Mouse (Mus musculus): ENCODE results near the gene Rnf222. TPM values are rescaled to one million over a fixed set of nuclear protein-coding genes. Genes with fewer than 3 reads are reported as not detected.

The Rnf222 gene
- total and polyA plus RNA-seq, 2 experiments from 2014 or later = 0.11 TPM; not detected in 1

DNA sequence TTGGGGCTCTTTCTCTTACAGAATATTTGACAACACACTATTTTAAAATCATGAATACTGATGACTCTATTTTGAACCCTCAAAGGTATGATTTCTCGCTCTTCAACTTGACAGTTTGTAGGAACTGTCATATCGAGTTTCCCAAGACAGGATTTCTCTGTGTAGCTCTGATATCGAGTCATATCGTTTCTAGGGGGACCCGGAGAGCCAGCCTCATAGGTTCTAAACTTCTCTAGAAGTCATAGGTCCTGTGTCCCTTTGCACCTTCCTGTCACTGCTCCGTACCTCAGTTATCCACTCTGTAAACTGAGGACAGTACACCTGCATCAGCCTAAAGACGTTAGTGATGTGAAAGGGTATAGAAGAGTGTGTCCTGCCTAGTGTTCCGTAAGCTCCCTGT lies 11.5 kb downstream of the Rnf222 start:
- ATAC-seq (ENCODE audit: low FRiP score) (no peak), DNase-seq (ENCODE audit: low spot score) (no peak)
- Histone ChIP-seq H3K9me3 (ENCODE audit: low read length) (no peaks in the 10 kb centered on the region), H3K27me3 (ENCODE audit: insufficient read depth, low read length) (peaks cover 5% of the 10 kb centered on the region; the same call in 1 of the 2 replicates), H3K9ac (replicated peaks; ENCODE audit: low read length, poor library complexity, severe bottlenecking) (no peak overlapping the region), H3K4me1 (ENCODE audit: insufficient read depth, low read length) (no peaks in the 10 kb centered on the region), H3K27ac (ENCODE audit: low read depth, low read length) (no peak overlapping the region), H3K4me2 (ENCODE audit: low read depth, low read length, poor library complexity, severe bottlenecking) (no peak overlapping the region), H3K36me3 (ENCODE audit: insufficient read depth, low read length) (peaks cover 11% of the 10 kb centered on the region; the same call in 1 of the 2 replicates), H3K4me3 (ENCODE audit: low read depth, low read length) (no peak overlapping the region)
- no peak for TF ChIP-seq CTCF (IDR thresholded peaks at IDR 0.05)
- WGBS = 87% methylated on average over 8 of the region's 8 CpGs

DNA sequence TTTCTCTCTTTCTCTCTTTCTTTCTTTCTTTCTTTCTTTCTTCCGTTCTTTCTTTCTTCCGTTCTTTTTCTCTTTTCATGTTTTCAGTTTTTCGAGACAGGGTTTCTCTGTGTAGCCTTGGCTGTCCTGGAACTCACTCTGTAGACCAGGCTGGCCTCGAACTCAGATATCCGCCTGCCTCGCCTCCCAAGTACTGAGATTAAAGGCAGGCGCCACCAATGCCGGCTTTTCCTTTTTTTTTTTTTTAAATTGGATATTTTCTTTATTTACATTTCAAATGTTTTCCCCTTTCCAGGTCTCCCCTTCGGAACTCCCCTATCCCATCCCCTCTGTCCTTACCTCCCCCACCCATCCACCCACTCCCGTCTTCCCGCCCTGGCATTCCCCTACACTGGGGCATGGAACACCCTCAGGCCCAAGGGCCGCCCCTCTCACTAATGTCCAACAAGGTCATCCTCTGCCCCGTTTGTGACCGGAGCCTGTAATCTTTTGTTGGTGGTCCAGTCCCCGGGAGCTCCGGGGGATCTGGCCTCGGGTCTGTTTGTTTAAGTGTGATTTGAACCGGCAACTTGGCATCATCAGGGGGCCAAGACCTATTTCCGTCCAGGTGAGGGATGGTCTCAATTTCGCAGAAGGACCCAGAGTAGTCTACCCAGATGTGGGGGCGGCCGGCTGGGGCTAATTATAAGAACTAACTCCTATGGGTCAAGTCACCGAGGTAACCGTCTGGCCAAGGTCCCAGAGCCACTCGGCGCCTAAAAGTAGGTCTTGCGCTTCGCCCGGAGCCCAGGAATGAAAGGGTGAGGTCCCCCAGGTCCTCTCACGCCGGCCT lies 12.4 kb downstream of the Rnf222 start:
- Histone ChIP-seq H3K27ac (ENCODE audit: low read depth, low read length) (peak overlapping the region; percentile 26; the same call in 1 of the 2 replicates), H3K9ac (replicated peaks; ENCODE audit: low read length, poor library complexity, severe bottlenecking) (peak overlapping the region; percentile 91), H3K4me2 (ENCODE audit: low read depth, low read length, poor library complexity, severe bottlenecking) (peak overlapping the region; percentile 69), H3K4me3 (ENCODE audit: low read depth, low read length) (peak overlapping the region; percentile 85), H3K9me3 (ENCODE audit: low read length) (no peaks in the 10 kb centered on the region), H3K27me3 (ENCODE audit: insufficient read depth, low read length) (peaks cover 5% of the 10 kb centered on the region; the same call in 1 of the 2 replicates), H3K36me3 (ENCODE audit: insufficient read depth, low read length) (peaks cover 17% of the 10 kb centered on the region; the same call in 1 of the 2 replicates), H3K4me1 (ENCODE audit: insufficient read depth, low read length) (no peaks in the 10 kb centered on the region)
- ATAC-seq (ENCODE audit: low FRiP score) (no peak; the same call in 1 of the 2 replicates), DNase-seq (ENCODE audit: low spot score) (no peak)
- no peak for TF ChIP-seq CTCF (IDR thresholded peaks at IDR 0.05)
- 26% methylated on average over 31 of the region's 31 CpGs for WGBS

DNA sequence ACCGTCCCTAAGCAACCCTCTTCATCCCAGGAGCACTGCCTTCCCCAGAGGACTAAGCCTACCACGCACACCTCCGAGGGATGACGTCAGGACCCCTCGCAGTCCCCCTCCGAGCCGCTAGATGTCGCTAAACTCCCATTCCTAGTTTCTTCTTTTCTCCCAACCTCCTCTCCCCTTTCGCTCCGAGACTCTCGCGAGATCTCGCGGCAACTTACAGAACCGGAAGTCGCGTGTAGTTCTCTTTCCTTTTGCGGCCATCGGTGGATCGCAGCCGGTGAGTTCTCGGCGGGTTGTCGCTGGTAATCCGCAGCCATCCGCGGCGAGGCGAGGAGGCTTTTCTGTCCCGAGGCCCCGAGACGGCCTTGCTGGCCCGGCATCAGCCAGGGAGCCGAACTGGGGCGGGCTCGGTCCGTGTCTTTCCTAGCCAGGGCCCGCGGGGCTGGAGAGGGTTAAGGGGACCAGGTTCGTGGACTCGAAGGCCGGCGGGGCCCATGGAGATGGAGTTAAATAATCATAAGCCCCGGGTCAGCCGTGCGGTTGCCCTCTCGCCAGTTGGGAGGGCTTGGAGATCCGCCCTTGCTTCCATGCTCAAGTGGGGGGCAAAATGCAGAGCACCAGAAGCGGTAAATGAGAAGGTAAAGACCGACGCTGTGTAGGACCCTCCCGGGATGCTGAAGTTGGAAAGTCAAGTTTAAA lies 13.1 kb downstream of the Rnf222 start, which contains the start of gene Rpl26:
Gene Rpl26 (plus strand): TSS at position 233 of the 696 bp plus-strand sequence.
- no peaks in the 10 kb centered on the region for H3K9me3 ChIP-seq (ENCODE audit: low read length)
- H3K9ac ChIP-seq (replicated peaks; ENCODE audit: low read length, poor library complexity, severe bottlenecking) = peak within 1 kb of the TSS; percentile 91
- under 1% methylated on average over 52 of the region's 52 CpGs for WGBS
- peak within 1 kb of the TSS; percentile 69 for H3K4me2 ChIP-seq (ENCODE audit: low read depth, low read length, poor library complexity, severe bottlenecking)
- no peaks in the 10 kb centered on the region for H3K4me1 ChIP-seq (ENCODE audit: insufficient read depth, low read length)
- H3K27ac ChIP-seq (ENCODE audit: low read depth, low read length) = peak within 1 kb of the TSS; percentile 87
- DNase-seq (ENCODE audit: low spot score) (peak; percentile 98), ATAC-seq (ENCODE audit: low FRiP score) (peak; percentile 87)
- TF ChIP-seq CTCF (IDR thresholded peaks at IDR 0.05) = peak; percentile 99
- peaks cover 21% of the 10 kb centered on the region for H3K36me3 ChIP-seq (ENCODE audit: insufficient read depth, low read length)
- peaks cover 5% of the 10 kb centered on the region; the same call in 1 of the 2 replicates for H3K27me3 ChIP-seq (ENCODE audit: insufficient read depth, low read length)
- H3K4me3 ChIP-seq (ENCODE audit: low read depth, low read length) = peak within 1 kb of the TSS; percentile 85

DNA sequence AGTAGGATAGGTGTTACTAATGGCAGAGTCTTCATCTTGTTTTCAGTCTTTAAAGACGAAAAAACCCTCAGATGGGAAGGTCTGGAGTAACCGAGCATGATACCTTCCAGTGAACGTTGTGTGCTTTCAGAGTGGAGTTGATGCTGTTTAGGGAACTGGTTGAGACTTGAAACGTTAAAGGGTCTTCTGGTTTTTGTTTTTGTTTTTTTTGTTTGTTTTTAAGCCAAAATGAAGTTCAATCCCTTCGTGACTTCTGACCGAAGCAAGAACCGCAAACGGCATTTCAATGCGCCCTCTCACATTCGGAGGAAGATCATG lies 13.7 kb downstream of the Rnf222 start:
- H3K9ac ChIP-seq (replicated peaks; ENCODE audit: low read length, poor library complexity, severe bottlenecking) = peak overlapping the region; percentile 91
- WGBS = 2% methylated on average over 10 of the region's 10 CpGs
- no peaks in the 10 kb centered on the region for H3K9me3 ChIP-seq (ENCODE audit: low read length)
- peak overlapping the region; percentile 87 for H3K27ac ChIP-seq (ENCODE audit: low read depth, low read length)
- H3K27me3 ChIP-seq (ENCODE audit: insufficient read depth, low read length) = peaks cover 5% of the 10 kb centered on the region; the same call in 1 of the 2 replicates
- DNase-seq (ENCODE audit: low spot score) (no peak), ATAC-seq (ENCODE audit: low FRiP score) (no peak)
- H3K4me3 ChIP-seq (ENCODE audit: low read depth, low read length) = peak overlapping the region; percentile 85
- H3K4me1 ChIP-seq (ENCODE audit: insufficient read depth, low read length) = no peaks in the 10 kb centered on the region
- no peak for TF ChIP-seq CTCF (IDR thresholded peaks at IDR 0.05)
- H3K36me3 ChIP-seq (ENCODE audit: insufficient read depth, low read length) = peaks cover 25% of the 10 kb centered on the region
- H3K4me2 ChIP-seq (ENCODE audit: low read depth, low read length, poor library complexity, severe bottlenecking) = peak overlapping the region; percentile 61

DNA sequence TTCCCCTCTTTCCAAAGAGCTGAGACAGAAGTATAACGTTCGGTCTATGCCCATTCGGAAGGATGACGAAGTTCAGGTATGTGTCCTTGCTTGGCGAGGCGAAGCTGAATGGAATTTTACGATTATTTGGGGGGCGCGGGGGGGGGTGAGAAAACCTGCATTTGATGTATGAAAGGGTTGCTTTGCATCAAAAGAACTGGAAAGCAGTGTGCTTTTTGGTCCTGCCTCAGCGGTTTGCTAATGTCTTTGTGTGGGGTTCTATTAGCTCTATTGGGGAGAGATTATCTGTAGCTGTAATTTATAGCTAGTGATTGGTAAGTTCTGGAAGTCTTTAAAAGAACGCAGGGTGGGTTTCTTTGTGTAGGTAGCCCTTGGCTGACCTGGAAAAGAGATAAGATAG lies 14.0 kb downstream of the Rnf222 start:
- WGBS = 4% methylated on average over 11 of the region's 11 CpGs
- Histone ChIP-seq H3K9ac (replicated peaks; ENCODE audit: low read length, poor library complexity, severe bottlenecking) (peak overlapping the region; percentile 91), H3K4me1 (ENCODE audit: insufficient read depth, low read length) (no peaks in the 10 kb centered on the region), H3K36me3 (ENCODE audit: insufficient read depth, low read length) (peaks cover 25% of the 10 kb centered on the region), H3K27me3 (ENCODE audit: insufficient read depth, low read length) (peaks cover 5% of the 10 kb centered on the region; the same call in 1 of the 2 replicates), H3K27ac (ENCODE audit: low read depth, low read length) (no peak overlapping the region), H3K4me2 (ENCODE audit: low read depth, low read length, poor library complexity, severe bottlenecking) (peak overlapping the region; percentile 61), H3K9me3 (ENCODE audit: low read length) (no peaks in the 10 kb centered on the region), H3K4me3 (ENCODE audit: low read depth, low read length) (peak overlapping the region; percentile 85)
- ATAC-seq (ENCODE audit: low FRiP score) (no peak), DNase-seq (ENCODE audit: low spot score) (no peak)
- TF ChIP-seq CTCF (IDR thresholded peaks at IDR 0.05) = no peak

Data from midbrain, postnatal 0 days (tissue).